Mouse (Mus musculus) embryonic facial prominence, embryonic 14.5 days (tissue): ENCODE results near the gene Zbtb17. TPM values are rescaled to one million over a fixed set of nuclear protein-coding genes. Genes with fewer than 3 reads are reported as not detected.

Experiments
- ATAC-seq: fragments of 200-750 bp; cut with Nextera tagmentation; 2 replicates; pipeline ENCODE4 v1.8.0; 2017; ENCODE audit warnings: low read depth, moderate number of reproducible peaks, moderate TSS enrichment
- DNase-seq: peaks from one replicate; pipeline ENCODE4 v3.0.0-alpha.2; 2015; ENCODE audit warnings: low spot score
- H3K27ac ChIP-seq: fragments of 300-500 bp; sonication (generic); replicated peaks from 2 replicates; pipeline ENCODE4 v1.5.1; 2014; ENCODE audit warnings: low read depth, mild to moderate bottlenecking, low read length, moderate library complexity
- H3K27me3 ChIP-seq: fragments of 300-500 bp; sonication (generic); replicated peaks from 2 replicates; pipeline ENCODE4 v1.6.1; 2014; ENCODE audit warnings: low read length; ENCODE audit not compliant: control insufficient read depth, insufficient read depth
- H3K36me3 ChIP-seq: fragments of 300-500 bp; sonication (generic); 2 replicates; pipeline ENCODE4 v1.6.1; 2014; ENCODE audit warnings: low read length, mixed read lengths; ENCODE audit not compliant: control insufficient read depth, insufficient read depth
- H3K4me1 ChIP-seq: fragments of 300-500 bp; sonication (generic); 2 replicates; pipeline ENCODE4 v1.6.1; 2014; ENCODE audit warnings: antibody characterized with exemption, low read length; ENCODE audit not compliant: control insufficient read depth, insufficient read depth
- H3K4me2 ChIP-seq: fragments of 300-500 bp; sonication (generic); 2 replicates; pipeline ENCODE4 v1.6.1; 2014; ENCODE audit warnings: low read depth, mild to moderate bottlenecking, low read length, moderate library complexity, mixed read lengths
- H3K4me3 ChIP-seq: fragments of 300-500 bp; sonication (generic); 2 replicates; pipeline ENCODE4 v1.5.1; 2014; ENCODE audit warnings: low read depth, mild to moderate bottlenecking, low read length
- H3K9ac ChIP-seq: fragments of 300-500 bp; sonication (generic); 2 replicates; pipeline ENCODE4 v1.6.1; 2014; ENCODE audit warnings: low read depth, mild to moderate bottlenecking, low read length, moderate library complexity, mixed read lengths
- H3K9me3 ChIP-seq: fragments of 300-500 bp; sonication (generic); 2 replicates; pipeline ENCODE4 v1.6.1; 2016; ENCODE audit warnings: low read length; ENCODE audit not compliant: control insufficient read depth
- WGBS: fragments of 180-500 bp; shearing (Covaris S2); extraction: QIAGEN DNeasy Blood & Tissue Kit; methylation state at CpG from one replicate; pipeline ENCODE4 v1.1.7; 2014; 5-methylcytosine and 5-hydroxymethylcytosine counted together
- polyA plus RNA-seq: library from polyadenylated mRNA; unstranded; fragments of >200 nt; fragmentation: Nextera tagmentation; extraction: Ambion mirVana; gene quantifications from 2 replicates; pipeline ENCODE4 v1.2.1, GENCODE M21; 2014

Gene Zbtb17
- polyA plus RNA-seq, 1 experiment from 2014 or later, result 22.0 TPM

- H3K9ac ChIP-seq, result no peak overlapping the region
- H3K27me3 ChIP-seq, result no peaks in the 10 kb centered on the region
- no peak overlapping the region for H3K4me3 ChIP-seq
- ATAC-seq (no peak), DNase-seq (no peak)
- no peaks in the 10 kb centered on the region for H3K36me3 ChIP-seq
- H3K27ac ChIP-seq, result no peak overlapping the region
- 54% methylated on average over 14 of the region's 14 CpGs for WGBS
- no peaks in the 10 kb centered on the region for H3K9me3 ChIP-seq
- H3K4me1 ChIP-seq, result no peaks in the 10 kb centered on the region
- H3K4me2 ChIP-seq, result no peak overlapping the region
These were observed 11.8 kb upstream of the Zbtb17 start for GRCm38 (mm10) chr4:141432666-141433065.

- H3K4me1 ChIP-seq, result no peaks in the 10 kb centered on the region
- 79% methylated on average over 18 of the region's 18 CpGs for WGBS
- DNase-seq (no peak), ATAC-seq (no peak)
- no peaks in the 10 kb centered on the region for H3K9me3 ChIP-seq
- no peaks in the 10 kb centered on the region for H3K36me3 ChIP-seq
- no peak overlapping the region for H3K4me3 ChIP-seq
- H3K27me3 ChIP-seq, result no peaks in the 10 kb centered on the region
- no peak overlapping the region for H3K4me2 ChIP-seq
- H3K27ac ChIP-seq, result no peak overlapping the region
- H3K9ac ChIP-seq, result no peak overlapping the region
These were observed 11.3 kb upstream of the Zbtb17 start for GRCm38 (mm10) chr4:141433191-141433590.

GRCm38 (mm10) chr4:141435974-141436373 is 8.5 kb upstream of the Zbtb17 start, which contains the start of gene Srarp:
Srarp (minus strand) TSS chr4:141436105.
- H3K9ac ChIP-seq, result no peak within 1 kb of the TSS
- DNase-seq, result no peak
- no peak for ATAC-seq
- no peaks in the 10 kb centered on the region for H3K9me3 ChIP-seq
- H3K4me3 ChIP-seq, result no peak within 1 kb of the TSS
- no peak within 1 kb of the TSS for H3K27ac ChIP-seq
- H3K27me3 ChIP-seq, result no peaks in the 10 kb centered on the region
- WGBS, result 84% methylated on average over 1 of the region's 1 CpGs
- no peaks in the 10 kb centered on the region for H3K4me1 ChIP-seq
- H3K36me3 ChIP-seq, result no peaks in the 10 kb centered on the region
- H3K4me2 ChIP-seq, result no peak within 1 kb of the TSS

- Histone ChIP-seq H3K9me3 (no peaks in the 10 kb centered on the region), H3K4me2 (no peak overlapping the region), H3K27ac (no peak overlapping the region), H3K4me3 (no peak overlapping the region), H3K27me3 (no peaks in the 10 kb centered on the region), H3K4me1 (peaks cover 6% of the 10 kb centered on the region; the same call in 1 of the 2 replicates), H3K9ac (no peak overlapping the region), H3K36me3 (no peaks in the 10 kb centered on the region)
- DNase-seq (no peak), ATAC-seq (no peak)
- 79% methylated on average over 12 of the region's 12 CpGs for WGBS
These were observed 5.2 kb upstream of the Zbtb17 start for GRCm38 (mm10) chr4:141439083-141439803.

GRCm38 (mm10) chr4:141440877-141441276 is 3.6 kb upstream of the Zbtb17 start:
- H3K4me2 ChIP-seq, result no peak overlapping the region
- H3K9me3 ChIP-seq, result no peaks in the 10 kb centered on the region
- H3K4me1 ChIP-seq, result peaks cover 14% of the 10 kb centered on the region
- H3K9ac ChIP-seq, result no peak overlapping the region
- H3K4me3 ChIP-seq, result no peak overlapping the region
- ATAC-seq (no peak), DNase-seq (no peak)
- no peaks in the 10 kb centered on the region for H3K36me3 ChIP-seq
- H3K27ac ChIP-seq, result no peak overlapping the region
- H3K27me3 ChIP-seq, result no peaks in the 10 kb centered on the region

- WGBS, result 48% methylated on average over 11 of the region's 11 CpGs
- Histone ChIP-seq H3K27me3 (no peaks in the 10 kb centered on the region), H3K27ac (0 out of 2 replicates have a peak overlapping the region, but pooled peaks have one; percentile 0), H3K36me3 (peaks cover 23% of the 10 kb centered on the region), H3K9ac (peak overlapping the region; percentile 96), H3K4me1 (peaks cover 15% of the 10 kb centered on the region), H3K4me3 (peak overlapping the region; percentile 98), H3K9me3 (no peaks in the 10 kb centered on the region), H3K4me2 (peak overlapping the region; percentile 90)
- DNase-seq (no peak), ATAC-seq (no peak)
These were observed 619 bp upstream of the Zbtb17 start for GRCm38 (mm10) chr4:141443641-141444429.

- ATAC-seq (0 out of 2 replicates have a peak, but pooled peaks have one; percentile 2), DNase-seq (no peak)
- Histone ChIP-seq H3K9ac (peak overlapping the region; percentile 96), H3K4me3 (peak overlapping the region; percentile 98), H3K4me1 (peaks cover 15% of the 10 kb centered on the region), H3K27ac (peak overlapping the region; percentile 70; the same call in 1 of the 2 replicates), H3K36me3 (peaks cover 30% of the 10 kb centered on the region), H3K4me2 (peak overlapping the region; percentile 90), H3K27me3 (no peaks in the 10 kb centered on the region), H3K9me3 (no peaks in the 10 kb centered on the region)
- WGBS, result 13% methylated on average over 14 of the region's 14 CpGs
These were observed 870 bp downstream of the Zbtb17 start for GRCm38 (mm10) chr4:141445328-141445720.

GRCm38 (mm10) chr4:141446211-141446610 is 1.8 kb downstream of the Zbtb17 start:
- WGBS, result 73% methylated on average over 7 of the region's 7 CpGs
- H3K27me3 ChIP-seq, result no peaks in the 10 kb centered on the region
- no peak overlapping the region for H3K9ac ChIP-seq
- H3K4me3 ChIP-seq, result no peak overlapping the region
- ATAC-seq (no peak), DNase-seq (no peak)
- H3K4me1 ChIP-seq, result peaks cover 15% of the 10 kb centered on the region
- H3K36me3 ChIP-seq, result peaks cover 30% of the 10 kb centered on the region
- no peaks in the 10 kb centered on the region for H3K9me3 ChIP-seq
- H3K27ac ChIP-seq, result no peak overlapping the region
- no peak overlapping the region for H3K4me2 ChIP-seq
